Mouse (Mus musculus): ENCODE results near the gene Mgat5. TPM values are rescaled to one million over a fixed set of nuclear protein-coding genes. Genes with fewer than 3 reads are reported as not detected.

Gene Mgat5
- polyA plus RNA-seq, 1 experiment from 2014 or later, result 4.6 TPM

DNA sequence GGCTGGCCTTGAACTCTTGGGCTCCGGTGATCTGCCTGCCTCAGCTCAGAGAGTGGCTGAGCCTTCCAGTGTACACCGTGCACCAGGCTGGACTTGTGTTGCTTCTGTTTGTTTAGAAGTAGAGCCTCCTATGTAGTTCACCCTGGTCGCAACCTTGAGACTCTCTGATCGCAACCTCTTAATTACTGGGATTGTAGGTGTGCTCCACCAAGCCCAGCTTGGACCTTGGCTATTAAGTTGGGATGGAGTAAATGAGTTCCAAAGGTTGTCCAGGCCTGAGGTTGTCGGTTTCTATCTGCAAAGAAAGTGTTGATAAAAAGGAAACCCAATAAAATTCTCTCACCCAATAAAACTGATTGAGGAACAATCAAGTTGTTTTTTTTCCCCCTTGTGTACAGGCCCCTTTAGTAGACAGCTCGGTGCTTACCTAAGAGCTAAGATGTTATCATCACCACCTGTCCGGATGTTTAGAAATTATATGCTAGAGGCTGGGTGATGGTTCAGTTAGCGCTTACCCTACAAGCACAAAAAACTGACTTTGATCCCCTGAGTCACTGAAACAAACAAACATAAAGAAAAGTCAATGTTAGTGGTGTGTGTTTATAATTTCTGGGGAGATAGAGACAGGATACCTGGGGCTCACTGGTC, 9.9 kb downstream of the Mgat5 start:
- H3K4me2 ChIP-seq (ENCODE audit: low read length), result no peak overlapping the region
- H3K27ac ChIP-seq, result no peak overlapping the region
- no peaks in the 10 kb centered on the region for H3K36me3 ChIP-seq (ENCODE audit: insufficient read depth, low read length)
- DNase-seq (ENCODE audit: low spot score), result no peak
- H3K9me3 ChIP-seq (replicated peaks; ENCODE audit: low read length), result no peaks in the 10 kb centered on the region
- 78% methylated on average over 8 of the region's 8 CpGs for WGBS
- no peak for TF ChIP-seq CTCF (IDR thresholded peaks at IDR 0.05; ENCODE audit: low read depth)
- no peak for ATAC-seq (replicated peaks; ENCODE audit: low FRiP score, low read depth)
- H3K27me3 ChIP-seq (ENCODE audit: insufficient read depth, low read length), result no peaks in the 10 kb centered on the region
- no peak overlapping the region for H3K4me3 ChIP-seq (replicated peaks; ENCODE audit: low read depth, low read length)
- 0 out of 2 replicates have a peak, but pooled peaks cover 2% of the 10 kb centered on the region for H3K4me1 ChIP-seq (replicated peaks; ENCODE audit: insufficient read depth, low read length)
- no peak overlapping the region for H3K9ac ChIP-seq (ENCODE audit: low read depth, low read length)

DNA sequence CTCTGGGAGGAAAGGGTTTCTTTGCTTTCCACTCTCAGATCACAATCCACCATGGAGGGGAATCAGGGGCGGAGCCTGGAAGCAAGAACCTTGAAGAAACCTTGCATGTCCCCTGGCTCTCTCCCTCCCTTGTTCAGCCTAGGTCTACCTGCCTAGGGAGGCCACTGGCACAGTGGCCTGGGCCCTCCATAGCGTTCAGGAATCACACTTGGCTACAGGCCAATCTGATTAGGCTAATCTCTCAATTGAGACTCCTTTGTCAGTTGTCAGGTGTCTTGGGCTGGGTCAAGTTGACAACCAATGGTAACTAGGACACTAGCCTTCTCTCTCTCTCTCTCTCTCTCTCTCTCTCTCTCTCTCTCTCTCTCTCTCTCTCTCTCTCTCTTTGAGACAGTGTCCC, 12.2 kb downstream of the Mgat5 start:
- Histone ChIP-seq H3K9ac (ENCODE audit: low read depth, low read length) (no peak overlapping the region), H3K4me1 (replicated peaks; ENCODE audit: insufficient read depth, low read length) (0 out of 2 replicates have a peak, but pooled peaks cover 2% of the 10 kb centered on the region), H3K4me3 (replicated peaks; ENCODE audit: low read depth, low read length) (no peak overlapping the region), H3K36me3 (ENCODE audit: insufficient read depth, low read length) (no peaks in the 10 kb centered on the region), H3K9me3 (replicated peaks; ENCODE audit: low read length) (no peaks in the 10 kb centered on the region), H3K27ac (no peak overlapping the region), H3K27me3 (ENCODE audit: insufficient read depth, low read length) (no peaks in the 10 kb centered on the region), H3K4me2 (ENCODE audit: low read length) (no peak overlapping the region)
- DNase-seq (ENCODE audit: low spot score), result no peak
- ATAC-seq (replicated peaks; ENCODE audit: low FRiP score, low read depth), result no peak
- WGBS, result 68% methylated on average over 2 of the region's 2 CpGs
- TF ChIP-seq CTCF (IDR thresholded peaks at IDR 0.05; ENCODE audit: low read depth), result no peak

GRCm38 (mm10) chr1:127217665-127218064, 12.8 kb downstream of the Mgat5 start:
- no peaks in the 10 kb centered on the region for H3K27me3 ChIP-seq (ENCODE audit: insufficient read depth, low read length)
- H3K4me2 ChIP-seq (ENCODE audit: low read length), result no peak overlapping the region
- H3K9ac ChIP-seq (ENCODE audit: low read depth, low read length), result no peak overlapping the region
- ATAC-seq (replicated peaks; ENCODE audit: low FRiP score, low read depth) (no peak), DNase-seq (ENCODE audit: low spot score) (no peak)
- H3K4me1 ChIP-seq (replicated peaks; ENCODE audit: insufficient read depth, low read length), result 0 out of 2 replicates have a peak, but pooled peaks cover 2% of the 10 kb centered on the region
- no peak for TF ChIP-seq CTCF (IDR thresholded peaks at IDR 0.05; ENCODE audit: low read depth)
- H3K27ac ChIP-seq, result no peak overlapping the region
- H3K36me3 ChIP-seq (ENCODE audit: insufficient read depth, low read length), result no peaks in the 10 kb centered on the region
- no peak overlapping the region for H3K4me3 ChIP-seq (replicated peaks; ENCODE audit: low read depth, low read length)
- H3K9me3 ChIP-seq (replicated peaks; ENCODE audit: low read length), result no peaks in the 10 kb centered on the region
- WGBS, result 83% methylated on average over 4 of the region's 4 CpGs

DNA sequence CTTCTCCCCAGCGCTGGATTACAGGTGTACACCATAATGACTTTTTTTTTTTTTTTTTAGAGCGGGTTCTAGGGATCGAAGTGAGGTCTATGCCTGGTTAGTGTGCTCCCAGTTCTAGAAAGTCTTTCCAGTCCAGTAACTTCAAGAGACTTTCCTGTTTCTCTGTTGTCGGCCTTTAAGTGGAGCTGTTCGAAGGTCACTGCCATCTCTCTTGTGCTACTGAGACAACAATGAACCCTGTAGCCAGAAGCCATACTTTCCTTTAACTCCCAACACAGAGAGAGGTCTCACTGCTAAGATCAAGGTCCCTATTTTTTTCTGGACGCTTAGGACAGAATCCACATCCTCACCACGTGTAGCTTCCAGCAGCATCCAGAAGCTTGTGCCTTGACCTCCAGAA, 13.4 kb downstream of the Mgat5 start:
- no peak for ATAC-seq (replicated peaks; ENCODE audit: low FRiP score, low read depth)
- Histone ChIP-seq H3K4me3 (replicated peaks; ENCODE audit: low read depth, low read length) (no peak overlapping the region), H3K4me1 (replicated peaks; ENCODE audit: insufficient read depth, low read length) (0 out of 2 replicates have a peak, but pooled peaks cover 2% of the 10 kb centered on the region), H3K27me3 (ENCODE audit: insufficient read depth, low read length) (no peaks in the 10 kb centered on the region), H3K9me3 (replicated peaks; ENCODE audit: low read length) (no peaks in the 10 kb centered on the region), H3K4me2 (ENCODE audit: low read length) (no peak overlapping the region), H3K36me3 (ENCODE audit: insufficient read depth, low read length) (no peaks in the 10 kb centered on the region), H3K27ac (no peak overlapping the region), H3K9ac (ENCODE audit: low read depth, low read length) (no peak overlapping the region)
- DNase-seq (ENCODE audit: low spot score), result no peak
- WGBS, result 61% methylated on average over 7 of the region's 7 CpGs
- TF ChIP-seq CTCF (IDR thresholded peaks at IDR 0.05; ENCODE audit: low read depth), result no peak

DNA sequence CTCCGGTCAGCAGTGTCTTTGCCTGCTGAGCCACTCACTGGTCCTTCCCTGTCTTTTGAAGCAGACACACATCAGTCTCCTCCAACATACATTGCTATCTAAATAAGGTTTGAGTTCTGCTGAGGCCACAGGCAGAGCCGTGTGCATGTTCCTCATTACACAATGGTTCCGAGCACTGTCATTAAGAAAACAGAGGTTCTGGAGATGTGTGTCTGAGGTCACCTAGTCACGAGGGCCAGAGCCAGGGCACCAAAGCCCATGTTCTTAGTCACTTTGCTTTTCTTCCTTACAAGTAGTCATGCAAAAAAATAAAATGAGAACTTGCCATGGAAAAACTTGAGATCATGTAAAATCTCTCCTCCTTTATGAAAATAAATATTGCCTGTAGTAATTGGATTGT, 14.3 kb downstream of the Mgat5 start:
- no peak overlapping the region for H3K4me2 ChIP-seq (ENCODE audit: low read length)
- no peak overlapping the region for H3K9ac ChIP-seq (ENCODE audit: low read depth, low read length)
- no peaks in the 10 kb centered on the region for H3K27me3 ChIP-seq (ENCODE audit: insufficient read depth, low read length)
- TF ChIP-seq CTCF (IDR thresholded peaks at IDR 0.05; ENCODE audit: low read depth), result no peak
- no peaks in the 10 kb centered on the region for H3K9me3 ChIP-seq (replicated peaks; ENCODE audit: low read length)
- DNase-seq (ENCODE audit: low spot score), result no peak
- no peak overlapping the region for H3K4me3 ChIP-seq (replicated peaks; ENCODE audit: low read depth, low read length)
- no peak for ATAC-seq (replicated peaks; ENCODE audit: low FRiP score, low read depth)
- H3K36me3 ChIP-seq (ENCODE audit: insufficient read depth, low read length), result no peaks in the 10 kb centered on the region
- 79% methylated on average over 4 of the region's 4 CpGs for WGBS
- no peak overlapping the region for H3K27ac ChIP-seq
- H3K4me1 ChIP-seq (replicated peaks; ENCODE audit: insufficient read depth, low read length), result 0 out of 2 replicates have a peak, but pooled peaks cover 2% of the 10 kb centered on the region

GRCm38 (mm10) chr1:127219621-127220020, 14.8 kb downstream of the Mgat5 start:
- no peak overlapping the region for H3K9ac ChIP-seq (ENCODE audit: low read depth, low read length)
- WGBS, result 62% methylated on average over 4 of the region's 4 CpGs
- no peaks in the 10 kb centered on the region for H3K9me3 ChIP-seq (replicated peaks; ENCODE audit: low read length)
- no peak for DNase-seq (ENCODE audit: low spot score)
- no peaks in the 10 kb centered on the region for H3K36me3 ChIP-seq (ENCODE audit: insufficient read depth, low read length)
- H3K4me1 ChIP-seq (replicated peaks; ENCODE audit: insufficient read depth, low read length), result 0 out of 2 replicates have a peak, but pooled peaks cover 2% of the 10 kb centered on the region
- no peak overlapping the region for H3K4me3 ChIP-seq (replicated peaks; ENCODE audit: low read depth, low read length)
- no peak for TF ChIP-seq CTCF (IDR thresholded peaks at IDR 0.05; ENCODE audit: low read depth)
- no peaks in the 10 kb centered on the region for H3K27me3 ChIP-seq (ENCODE audit: insufficient read depth, low read length)
- ATAC-seq (replicated peaks; ENCODE audit: low FRiP score, low read depth), result no peak
- no peak overlapping the region for H3K27ac ChIP-seq
- H3K4me2 ChIP-seq (ENCODE audit: low read length), result no peak overlapping the region
